Mouse (Mus musculus) embryo, embryonic 10 days (tissue): Measurements from ENCODE around the gene Zc3h14.
A peak's percentile ranks its signal among the peaks of the same experiment; 100 is the strongest.

Experiments used
- DNase-seq: peaks from one replicate; pipeline ENCODE4 v3.0.0-alpha.2; 2015; ENCODE audit warnings: low spot score

Zc3h14 gene

GRCm38 (mm10) chr12:98746746-98747379 lies at the start of gene Zc3h14:
Gene Zc3h14 (plus strand): TSS chr12:98746964.
- DNase-seq, result peak; percentile 93

DNA sequence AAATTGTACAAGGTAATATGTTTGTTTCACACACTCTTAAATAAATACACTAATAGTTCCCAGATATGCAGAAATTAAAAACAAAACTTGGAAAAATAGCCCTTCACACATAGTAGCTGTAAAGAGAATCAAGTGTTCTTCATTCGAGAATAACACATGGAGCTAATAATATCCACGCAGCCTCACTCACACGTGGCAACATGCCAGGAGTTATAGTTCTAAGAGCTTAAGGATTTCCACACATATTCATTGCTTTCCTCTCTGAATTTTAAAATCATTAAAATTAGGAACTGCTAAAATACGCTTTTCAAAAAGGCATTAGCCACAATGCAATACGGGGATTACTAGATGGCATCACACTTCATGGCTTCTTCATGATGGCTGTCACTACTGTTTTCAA lies 49.6 kb upstream of the Zc3h14 start:
- DNase-seq, result no peak

GRCm38 (mm10) chr12:98701564-98701963 lies 45.2 kb upstream of the Zc3h14 start:
- DNase-seq, result no peak

GRCm38 (mm10) chr12:98703554-98703953 lies 43.2 kb upstream of the Zc3h14 start:
- DNase-seq, result no peak

- no peak for DNase-seq
Measured at GRCm38 (mm10) chr12:98703961-98704360, 42.8 kb upstream of the Zc3h14 start.

DNA sequence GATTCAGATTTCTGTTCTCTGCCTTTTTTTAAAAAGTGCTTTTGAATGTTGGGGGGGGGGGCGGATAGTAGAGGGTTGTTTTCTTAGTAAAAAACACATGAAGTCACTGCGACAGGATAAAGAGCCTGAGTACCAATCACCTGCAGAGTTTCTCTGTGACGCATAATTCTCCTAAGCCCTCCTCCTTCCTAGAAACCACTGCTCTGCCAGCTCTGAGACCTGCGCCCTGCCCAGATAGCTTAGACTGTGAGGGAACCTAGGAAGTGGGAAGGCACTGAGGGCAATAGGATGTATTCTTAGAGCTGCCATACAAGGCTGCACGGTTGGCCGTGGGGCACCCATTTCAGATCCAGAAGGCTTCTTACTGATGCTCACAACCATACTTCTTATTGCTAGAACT lies 33.9 kb upstream of the Zc3h14 start:
- no peak for DNase-seq

GRCm38 (mm10) chr12:98713621-98714103 lies 33.1 kb upstream of the Zc3h14 start:
- peak; percentile 37 for DNase-seq

DNA sequence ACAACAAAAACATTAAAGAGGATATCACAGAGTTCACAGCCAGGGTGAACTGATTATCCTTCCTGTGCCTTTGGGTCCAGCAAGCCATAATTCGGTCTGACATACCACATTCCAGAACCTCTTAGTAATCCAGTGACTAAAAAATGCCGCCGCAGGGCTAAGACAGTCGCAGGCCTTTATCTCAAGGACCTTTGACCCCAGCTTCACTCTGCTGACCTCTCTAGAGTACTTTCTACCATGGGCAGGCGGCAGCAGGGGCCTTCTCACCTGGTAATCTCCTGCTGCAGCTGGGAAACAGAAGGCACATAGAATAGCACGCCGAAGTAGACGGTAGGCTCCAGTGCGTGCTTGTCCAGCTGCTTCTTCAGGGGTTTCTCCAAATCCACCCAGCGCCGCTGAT lies 32.0 kb upstream of the Zc3h14 start:
- DNase-seq, result peak; percentile 77

- DNase-seq, result no peak
Measured at GRCm38 (mm10) chr12:98716142-98716541, 30.6 kb upstream of the Zc3h14 start.

DNA sequence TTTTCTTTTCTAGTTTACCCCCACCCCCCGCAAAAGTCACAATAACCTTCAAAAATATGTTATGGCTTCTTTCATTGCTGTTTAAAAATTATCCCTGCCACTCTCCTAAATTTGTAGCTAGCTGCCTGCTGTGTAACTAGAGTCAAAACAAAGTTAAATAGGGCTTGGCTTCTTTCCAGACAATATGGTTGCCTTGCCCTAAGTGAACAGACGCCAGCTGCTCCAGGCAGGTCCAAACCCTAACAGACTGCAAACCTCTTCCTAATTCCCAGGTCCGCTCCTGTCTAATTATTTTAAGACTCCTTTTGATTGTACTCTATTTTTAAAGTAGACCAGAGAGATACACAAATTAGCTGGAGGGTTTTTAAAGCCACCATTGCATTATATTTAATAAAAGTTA lies 26.1 kb upstream of the Zc3h14 start:
- DNase-seq, result no peak

DNA sequence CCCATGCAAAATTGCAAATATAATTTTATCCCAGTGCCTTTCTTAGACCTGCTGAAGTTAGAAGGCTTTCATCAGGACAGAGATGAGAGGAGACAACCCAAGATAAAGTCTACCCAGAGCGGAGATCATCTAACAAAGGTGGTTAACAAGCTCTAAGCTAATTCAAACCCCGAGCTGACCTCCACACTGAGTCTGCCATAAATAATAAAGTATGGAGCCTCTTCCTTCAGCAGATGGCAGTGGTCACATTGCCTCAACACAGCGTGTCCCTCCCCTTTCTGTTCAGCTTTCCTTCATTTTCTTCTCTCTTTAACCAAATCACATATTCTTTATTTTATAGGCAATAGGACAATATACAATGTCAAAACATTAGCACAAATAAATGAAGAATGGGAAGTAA lies 25.7 kb upstream of the Zc3h14 start:
- DNase-seq, result no peak

DNA sequence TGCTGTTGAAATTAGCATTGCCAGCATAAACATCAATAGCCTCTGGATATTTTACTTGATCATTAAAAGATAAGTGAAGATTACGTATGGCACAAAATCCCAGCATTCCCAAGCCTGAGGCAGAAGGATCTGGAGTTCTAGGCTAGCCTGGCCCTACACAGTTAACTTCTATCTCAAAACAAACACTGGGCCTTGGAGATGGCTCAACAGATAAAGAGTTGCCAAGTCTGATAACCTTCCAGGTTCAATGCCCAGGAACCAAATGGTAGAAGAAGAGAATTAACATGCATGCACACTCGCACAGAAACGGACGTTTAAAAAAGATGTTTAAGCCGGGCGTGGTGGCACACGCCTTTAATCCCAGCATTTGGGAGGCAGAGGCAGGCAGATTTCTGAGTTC lies 22.5 kb upstream of the Zc3h14 start:
- no peak for DNase-seq

DNA sequence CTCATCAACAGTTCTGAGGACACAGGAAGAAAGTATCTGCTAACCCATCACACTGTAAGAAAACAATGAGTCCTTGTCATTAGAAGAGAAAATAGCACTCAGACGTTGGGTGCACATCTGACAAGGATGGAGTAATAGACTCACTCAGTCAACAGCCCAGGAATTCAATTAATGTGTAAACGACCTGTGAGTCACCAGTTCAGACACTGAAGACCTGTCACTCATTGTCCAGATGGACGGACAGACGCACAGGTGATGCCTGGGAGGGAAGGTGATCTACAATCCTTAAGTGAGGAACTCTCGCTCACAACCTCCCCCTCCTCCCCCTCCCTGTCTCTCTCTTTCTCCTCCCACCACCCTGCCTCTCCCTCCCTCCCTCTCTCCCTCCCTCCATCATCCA lies 21.8 kb upstream of the Zc3h14 start:
- no peak for DNase-seq

DNA sequence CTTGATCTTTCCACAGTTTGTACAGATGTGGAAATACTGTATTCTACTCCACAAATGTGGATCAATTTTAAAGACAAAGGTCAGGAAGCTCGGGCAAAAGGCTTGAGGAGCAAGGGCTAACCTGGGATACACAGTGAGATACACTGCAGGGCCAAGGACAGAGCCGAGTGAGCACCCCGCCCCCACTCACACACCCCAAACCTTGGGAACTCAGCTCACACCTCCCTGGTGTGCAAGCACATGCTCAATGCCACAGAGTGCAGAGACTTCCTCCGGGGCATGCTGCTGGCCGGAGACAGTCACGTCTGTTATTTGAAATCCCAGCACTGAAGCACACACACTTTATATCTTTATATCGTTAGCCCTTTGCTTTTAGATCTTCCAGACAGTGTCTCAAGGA lies 20.7 kb upstream of the Zc3h14 start:
- DNase-seq, result no peak

DNA sequence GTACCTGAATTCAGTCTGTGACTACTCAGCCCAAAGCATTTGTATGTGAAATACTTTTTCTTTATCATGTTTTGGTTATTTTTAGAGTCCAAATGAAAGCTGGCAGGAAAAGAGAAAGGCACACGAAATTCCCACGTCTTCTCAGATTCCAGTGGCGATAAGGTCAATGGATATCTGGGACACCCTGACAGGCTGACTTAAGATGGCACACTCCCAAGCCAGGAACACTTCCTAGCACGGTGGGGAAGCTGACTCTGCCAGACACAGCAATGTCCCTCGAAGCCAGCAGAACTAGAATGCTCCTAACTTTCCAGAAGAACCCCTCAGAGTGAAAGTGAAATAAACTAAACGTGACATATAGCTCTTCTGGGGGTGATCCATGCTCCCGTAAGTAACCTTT lies 19.6 kb upstream of the Zc3h14 start:
- no peak for DNase-seq

GRCm38 (mm10) chr12:98730682-98731081 lies 16.1 kb upstream of the Zc3h14 start:
- DNase-seq, result no peak

- no peak for DNase-seq
Measured at GRCm38 (mm10) chr12:98733165-98733564, 13.6 kb upstream of the Zc3h14 start.

DNA sequence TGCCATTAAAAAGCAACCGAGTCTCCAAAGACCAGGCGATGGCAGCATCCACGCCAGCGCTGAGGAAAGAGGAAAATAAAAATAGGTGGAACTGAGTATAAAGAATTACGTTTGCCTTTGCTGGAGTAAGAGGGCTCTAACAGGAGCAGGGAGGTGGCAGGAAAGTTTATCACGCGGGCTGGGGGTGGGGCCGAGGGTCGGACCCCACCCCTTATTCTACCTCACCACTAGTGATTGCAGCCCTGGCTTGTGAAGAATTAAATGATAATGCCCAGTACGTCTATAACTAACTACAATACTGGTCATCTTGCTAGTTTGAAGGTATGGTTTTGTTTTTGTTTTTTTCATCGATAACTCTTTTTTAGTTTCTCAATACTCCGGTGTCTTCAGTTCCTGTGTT lies 13.0 kb upstream of the Zc3h14 start:
- no peak for DNase-seq

- peak; percentile 90 for DNase-seq
Measured at GRCm38 (mm10) chr12:98734246-98734879, 12.4 kb upstream of the Zc3h14 start.

DNA sequence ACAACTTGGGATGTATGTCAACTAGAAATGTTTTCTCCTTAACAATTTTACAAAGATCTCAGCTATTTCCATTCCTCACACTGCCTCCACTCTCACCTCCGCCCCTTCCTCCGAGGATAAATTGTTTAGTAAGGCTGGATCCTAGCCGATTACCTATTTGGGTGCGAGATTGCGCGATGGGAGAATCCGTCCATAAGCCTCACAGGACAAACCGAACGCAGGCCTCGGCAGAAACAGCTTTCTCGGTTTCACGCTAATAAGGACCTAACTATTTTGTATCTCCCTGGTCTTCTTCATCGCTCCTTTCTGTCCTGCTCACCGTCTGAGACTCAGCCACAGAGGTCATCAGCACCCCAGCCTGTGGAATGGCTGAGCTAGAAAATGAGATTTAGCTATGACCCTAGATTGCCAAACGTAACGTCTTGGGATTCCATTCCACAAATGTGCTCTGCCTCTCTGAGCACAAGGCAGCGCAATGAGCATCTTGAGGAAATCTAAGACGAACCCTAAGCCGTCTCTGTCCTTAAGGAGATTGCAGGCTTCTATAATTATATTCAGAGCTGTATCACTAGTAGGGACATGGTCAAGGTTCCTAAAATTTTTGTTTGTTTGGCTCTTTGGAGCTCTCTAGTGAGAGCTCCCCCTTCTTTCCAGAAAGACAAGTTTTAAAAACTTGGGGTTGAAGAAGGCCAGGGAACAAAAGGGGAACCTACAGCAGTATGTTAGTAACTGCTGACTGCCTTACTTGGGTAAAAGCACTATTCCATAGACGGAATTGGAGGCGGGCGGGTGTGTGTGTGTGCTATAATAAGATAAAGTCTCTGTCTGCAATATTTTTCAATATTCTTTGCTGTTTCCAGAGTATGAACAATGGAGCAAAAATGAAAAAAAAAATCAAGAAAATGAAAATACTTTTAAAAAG lies 11.6 kb upstream of the Zc3h14 start:
- peak; percentile 44 for DNase-seq

- DNase-seq, result peak; percentile 70
Measured at GRCm38 (mm10) chr12:98736951-98737800, 9.6 kb upstream of the Zc3h14 start, which contains the start of gene Ptpn21. Gene Ptpn21 (minus strand): TSS chr12:98737405.
